Mouse (Mus musculus) naive thymus-derived CD4-positive, alpha-beta T cell, adult 2 months (primary cell): ENCODE measurements around the gene Kank4.
"Not testable (repeated sequence)": the region's sequence is repeated elsewhere in the genome, so short reads cannot be mapped to it uniquely, and the experiment has no call there.

Source experiments
- DNase-seq: peaks from one replicate; pipeline ENCODE4 v3.0.0-alpha.2; 2011; ENCODE audit warnings: low read depth

Gene Kank4

DNA sequence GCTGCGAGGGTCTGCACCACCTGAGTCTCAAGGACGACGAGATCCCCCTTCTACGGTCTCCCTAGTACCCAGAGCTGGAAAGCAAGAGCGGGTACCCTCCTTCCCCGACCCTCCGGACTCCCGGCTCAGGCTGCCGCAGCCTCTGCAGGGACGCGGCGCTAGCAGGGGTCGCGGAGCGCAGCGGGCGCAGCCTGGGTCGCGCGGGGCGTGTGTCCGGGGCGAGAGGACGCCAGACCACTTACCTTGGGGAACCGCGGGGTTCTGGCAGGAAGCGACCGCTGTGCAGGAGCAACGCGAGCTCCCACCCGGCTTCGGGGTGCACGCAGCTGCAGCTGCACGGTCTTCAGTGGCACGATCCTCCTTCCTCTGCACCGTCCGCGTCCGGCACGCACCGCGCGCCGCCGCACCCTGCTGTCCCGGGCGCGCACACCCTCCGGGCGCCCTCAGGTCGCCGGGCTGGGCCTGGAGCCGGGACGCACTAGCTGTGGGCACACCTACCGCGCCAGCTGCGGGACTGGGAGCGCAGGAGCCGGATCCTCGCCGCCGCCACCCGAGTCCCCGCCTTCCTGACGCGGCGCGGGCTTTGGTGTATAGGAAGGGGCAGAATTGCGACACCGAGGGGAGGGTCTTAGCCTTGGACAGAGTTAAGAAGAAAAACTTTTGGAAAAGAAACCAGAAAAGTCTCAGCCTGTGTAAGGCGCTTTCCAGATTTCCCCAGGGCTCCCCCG is at the start of gene Kank4:
TSS of gene Kank4 (minus strand) at position 354 of the 728 bp plus-strand sequence.
- DNase-seq = no peak

DNA sequence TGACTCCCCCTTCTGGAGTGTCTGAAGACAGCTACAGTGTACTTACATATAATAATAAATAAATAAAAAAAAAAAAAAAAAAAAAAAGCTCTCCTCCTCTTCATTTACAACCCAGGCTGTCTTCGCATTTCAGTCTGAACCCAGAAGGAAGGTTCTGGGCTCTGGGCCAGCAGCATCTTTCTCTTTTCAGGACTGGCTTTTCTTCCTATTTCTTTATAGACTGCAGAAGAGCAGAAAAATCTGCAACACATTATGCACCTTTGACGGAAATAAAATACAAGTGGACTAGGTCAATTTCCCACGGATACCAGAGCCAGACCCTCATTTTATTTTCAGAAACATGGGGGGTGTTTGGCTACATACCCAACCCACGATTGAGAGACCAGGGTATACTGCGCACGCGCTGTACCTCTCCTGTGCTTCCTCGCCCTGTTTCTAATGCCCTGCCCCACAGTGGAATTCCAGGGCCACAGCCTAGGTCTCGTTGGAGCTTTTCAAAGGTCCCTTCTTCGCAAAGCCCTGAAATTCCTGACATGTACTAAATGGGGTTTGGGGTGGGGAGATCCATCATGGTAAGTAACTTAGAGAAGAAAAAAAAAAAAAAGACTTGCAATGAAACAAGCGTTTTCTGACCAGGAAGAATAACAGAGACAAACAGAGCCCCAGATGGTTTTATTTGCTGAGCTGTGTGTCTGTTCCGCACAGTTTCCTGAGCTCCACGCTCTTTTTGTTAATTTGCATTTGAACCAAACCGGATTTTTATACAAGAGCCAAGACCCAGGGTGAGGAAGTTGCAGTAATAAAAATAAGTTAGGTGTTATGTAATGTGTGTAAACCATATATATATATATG is 48.3 kb upstream of the Kank4 start:
- no peak for DNase-seq

- no peak for DNase-seq
Observed at GRCm38 (mm10) chr4:98864546-98864945, 47.2 kb upstream of the Kank4 start.

DNA sequence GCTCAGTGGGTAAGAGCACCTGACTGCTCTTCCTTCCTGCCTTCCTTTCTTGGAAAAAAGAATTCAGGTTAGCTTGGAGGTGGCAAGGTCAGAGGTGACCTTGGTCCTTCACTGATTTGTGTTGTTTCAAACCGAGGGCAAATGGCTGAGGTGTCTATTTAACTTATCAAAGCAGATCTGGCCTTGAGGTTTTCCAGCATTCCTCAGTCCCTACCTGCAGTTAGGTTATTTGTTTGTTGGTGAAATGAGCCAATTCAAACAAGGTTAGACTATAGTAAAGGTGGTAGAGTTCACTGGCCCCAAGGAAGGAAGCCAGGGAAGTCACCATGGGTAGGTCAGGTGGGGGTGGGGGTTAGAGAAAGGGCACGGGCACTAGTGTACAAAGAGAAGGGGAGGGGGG is 46.8 kb upstream of the Kank4 start:
- no peak for DNase-seq

DNA sequence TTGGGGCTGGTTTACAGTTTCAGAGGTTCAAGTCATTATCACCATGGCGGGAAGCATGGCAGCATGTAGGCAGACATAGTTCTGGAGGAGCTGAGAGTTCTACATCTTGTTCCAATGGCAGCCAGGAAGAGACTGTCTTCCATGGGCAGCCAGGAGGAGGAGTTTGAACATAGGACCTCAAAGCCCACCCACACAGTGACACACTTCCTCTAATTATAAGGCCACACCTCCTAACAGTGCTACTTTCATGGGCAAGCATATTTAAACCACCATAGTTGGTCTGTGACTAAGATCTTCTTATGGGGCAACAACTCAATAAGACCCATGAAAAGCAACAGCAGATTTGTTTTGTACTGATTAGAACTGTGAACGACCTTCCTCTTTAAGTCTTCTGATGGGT is 46.1 kb upstream of the Kank4 start:
- DNase-seq = no peak

GRCm38 (mm10) chr4:98858151-98858855 is 41.0 kb upstream of the Kank4 start:
- no peak for DNase-seq

- DNase-seq = no peak
Observed at GRCm38 (mm10) chr4:98857037-98857648, 39.8 kb upstream of the Kank4 start.

DNA sequence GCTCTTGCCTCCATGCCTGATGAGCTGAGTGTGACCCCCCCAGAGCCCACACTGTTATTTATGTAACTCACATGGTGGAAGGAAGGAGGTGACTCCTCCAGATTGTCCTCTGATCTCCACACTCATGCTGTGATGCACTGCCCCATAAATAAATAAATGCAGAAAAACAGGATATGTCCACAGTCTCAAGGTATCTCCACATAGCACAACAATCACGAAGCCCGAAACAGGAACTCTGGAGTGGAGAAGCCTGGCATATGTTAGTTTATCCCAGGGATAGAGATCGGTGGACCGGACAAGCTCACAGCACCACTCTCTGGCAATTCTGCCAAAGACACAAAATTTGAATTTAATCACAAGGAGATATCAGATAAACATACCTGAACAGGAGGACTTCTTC is 36.6 kb upstream of the Kank4 start:
- no peak for DNase-seq

DNA sequence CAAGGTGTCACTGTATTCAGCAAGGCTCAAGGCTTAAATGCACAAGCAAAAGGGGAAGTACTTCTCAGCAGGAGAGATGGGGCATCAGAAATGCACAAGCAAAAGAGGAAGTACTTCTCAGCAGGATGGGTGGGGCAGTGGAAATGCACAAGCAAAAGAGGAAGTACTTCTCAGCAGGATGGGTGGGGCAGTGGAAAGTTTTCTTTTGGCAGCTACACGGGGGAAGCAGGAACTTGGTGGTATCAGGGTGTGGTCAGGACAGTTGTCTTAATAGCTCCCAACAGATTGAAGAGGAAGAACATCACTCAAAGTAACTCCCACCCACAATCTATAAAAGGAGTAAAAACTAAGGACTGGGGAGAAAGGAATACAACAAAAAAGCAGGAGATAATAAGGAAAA is 33.1 kb upstream of the Kank4 start:
- DNase-seq = not testable (repeated sequence)

- DNase-seq = no peak
Observed at GRCm38 (mm10) chr4:98847120-98847885, 30.0 kb upstream of the Kank4 start.

DNA sequence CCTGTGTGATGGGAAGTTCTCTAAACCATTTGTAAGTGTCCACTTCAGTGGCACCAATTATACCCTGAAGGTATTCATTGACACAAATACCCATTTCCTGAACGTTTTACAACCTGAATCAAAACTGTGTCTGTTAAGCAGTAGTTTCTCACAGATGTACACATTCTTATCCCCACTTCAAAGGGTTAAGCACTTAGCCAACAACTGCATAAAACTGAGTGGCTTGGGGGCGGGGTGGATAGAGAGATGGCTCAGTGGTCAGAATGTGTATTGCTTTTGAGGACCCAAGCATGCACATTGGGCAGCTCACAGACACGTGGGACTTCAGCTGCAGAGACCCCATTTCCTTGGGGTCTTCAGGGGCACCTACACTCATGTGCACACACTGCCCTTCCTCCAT is 29.1 kb upstream of the Kank4 start:
- no peak for DNase-seq

- DNase-seq = no peak
Observed at GRCm38 (mm10) chr4:98845687-98846125, 28.4 kb upstream of the Kank4 start.

GRCm38 (mm10) chr4:98845201-98845600 is 27.9 kb upstream of the Kank4 start:
- DNase-seq = no peak

- no peak for DNase-seq
Observed at GRCm38 (mm10) chr4:98843906-98844597, 26.7 kb upstream of the Kank4 start.

GRCm38 (mm10) chr4:98841251-98841650 is 23.9 kb upstream of the Kank4 start:
- DNase-seq = not testable (repeated sequence)

- DNase-seq = no peak
Observed at GRCm38 (mm10) chr4:98840526-98840925, 23.2 kb upstream of the Kank4 start.

DNA sequence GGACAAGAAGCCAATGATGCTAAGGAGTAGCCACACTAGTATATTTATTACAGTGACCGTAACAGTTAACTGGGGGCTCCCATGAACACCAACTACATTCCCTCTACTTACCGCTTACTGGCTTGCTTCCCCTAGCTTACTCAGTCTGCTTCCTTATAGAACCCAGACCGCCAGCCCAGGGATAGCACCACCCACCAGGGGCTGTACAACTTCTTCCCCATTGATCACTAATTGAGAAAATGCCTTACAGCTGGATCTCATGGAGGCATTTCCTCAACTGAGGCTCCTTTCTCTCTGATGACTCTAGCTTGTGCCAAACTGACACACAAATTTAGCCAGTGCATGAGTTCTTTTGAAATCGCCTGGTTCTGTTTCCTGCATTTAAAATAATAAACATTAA is 21.6 kb upstream of the Kank4 start:
- DNase-seq = no peak

DNA sequence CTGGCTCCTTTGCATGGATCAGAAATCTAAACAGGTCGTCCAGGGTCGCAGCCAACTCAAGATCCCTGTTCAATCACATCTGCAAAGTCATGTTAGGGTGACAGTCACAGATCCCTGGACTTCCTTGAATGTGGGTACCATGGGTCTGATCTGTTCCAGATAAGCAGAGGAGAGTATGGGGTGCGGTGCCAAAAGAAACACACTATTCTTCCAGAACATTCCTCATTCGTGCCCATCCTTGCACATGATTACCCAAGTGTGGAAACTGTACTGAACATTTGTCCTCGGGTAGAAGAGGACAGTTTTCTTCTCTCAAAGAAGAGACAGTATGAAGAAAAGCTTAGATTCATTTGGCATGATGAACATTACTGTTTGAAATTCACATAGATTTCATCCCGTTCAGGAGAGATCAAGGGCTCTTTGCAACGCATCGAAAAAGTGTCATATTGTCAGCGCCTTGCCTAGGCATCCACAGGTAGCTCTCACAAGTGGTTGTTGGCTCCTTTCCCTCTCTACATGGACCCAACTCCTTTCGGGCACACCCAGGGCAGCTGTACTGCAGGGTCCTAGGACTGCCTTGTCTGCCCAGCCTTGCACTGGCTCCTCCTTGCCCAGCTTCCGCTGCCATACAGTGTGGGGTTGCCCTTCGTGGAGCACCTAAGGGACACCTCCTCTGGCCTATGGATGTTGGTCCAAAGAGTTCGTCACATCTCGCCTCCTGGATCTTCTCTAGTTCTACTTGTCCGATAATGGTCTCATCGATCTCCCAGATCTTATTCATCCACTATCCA is 20.6 kb upstream of the Kank4 start:
- DNase-seq = no peak

DNA sequence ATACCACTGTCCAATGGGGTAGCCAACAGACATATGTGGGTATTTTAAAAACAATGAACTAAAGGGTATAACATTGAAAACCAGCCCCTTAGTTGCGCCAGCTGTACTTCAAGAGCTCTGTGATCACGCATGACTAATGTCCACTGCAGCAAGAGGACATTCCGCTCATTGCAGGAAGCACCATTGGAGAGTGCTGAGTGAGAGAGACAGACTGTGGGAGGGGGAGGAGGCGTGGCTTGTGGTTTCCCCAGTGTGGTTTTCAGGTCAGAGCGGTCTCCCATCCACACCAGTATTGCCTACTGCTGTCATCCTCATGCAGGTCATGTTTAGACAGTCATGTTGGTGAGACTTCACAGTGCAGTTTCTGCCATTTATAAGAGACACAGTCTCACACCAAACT is 19.2 kb upstream of the Kank4 start:
- no peak for DNase-seq

- DNase-seq = no peak
Observed at GRCm38 (mm10) chr4:98834782-98835181, 17.4 kb upstream of the Kank4 start.
